Mouse (Mus musculus) brain, embryonic 14.5 days (tissue): ENCODE data around the gene Anxa5.

Experiments
- CTCF ChIP-seq: fragments of 200-500 bp; IDR thresholded peaks from 2 replicates; pipeline ENCODE4 v1.5.1; 2012; ENCODE audit warnings: inconsistent platforms, mild to moderate bottlenecking, moderate library complexity, borderline replicate concordance; ENCODE audit not compliant: insufficient read depth, insufficient read length; ENCODE audit errors: extremely low read depth
- POLR2A ChIP-seq: fragments of 200-500 bp; IDR thresholded peaks from 2 replicates; pipeline ENCODE4 v1.6.1; 2012; ENCODE audit warnings: mild to moderate bottlenecking, inconsistent platforms, borderline replicate concordance; ENCODE audit not compliant: poor library complexity, insufficient read depth, insufficient read length, severe bottlenecking; ENCODE audit errors: extremely low read depth

- TF ChIP-seq POLR2A (no peak), CTCF (no peak)
Measured at GRCm38 (mm10) chr3:36505809-36506735, 30.4 kb upstream of the Anxa5 start.
